Mouse (Mus musculus) cerebellum, adult 8-10 months (tissue): ENCODE results near the gene Slc25a5.

Experiments used
- DNase-seq: peaks from one replicate; pipeline ENCODE4 v3.0.0; 2022

Gene Slc25a5

DNA sequence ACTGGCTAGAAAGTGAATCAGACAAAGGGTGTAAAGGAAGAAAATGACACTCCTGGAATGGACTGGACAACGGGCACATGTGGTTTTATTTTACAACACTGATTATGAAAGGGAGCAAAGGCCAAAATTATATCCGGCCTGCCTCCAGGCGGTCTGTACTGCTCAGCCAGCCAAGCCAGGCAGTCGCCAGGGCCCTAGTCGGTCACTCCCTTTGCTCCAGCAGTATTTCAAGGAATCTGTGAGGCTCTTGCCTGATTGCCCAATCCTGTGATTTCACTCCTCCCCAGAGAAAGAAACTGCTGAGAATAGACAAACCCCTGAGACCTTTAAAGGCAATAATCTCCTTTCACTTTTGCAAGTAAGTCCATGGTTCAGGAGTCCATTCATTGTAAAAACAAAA lies 8.7 kb downstream of the Slc25a5 start:
- no peak for DNase-seq

DNA sequence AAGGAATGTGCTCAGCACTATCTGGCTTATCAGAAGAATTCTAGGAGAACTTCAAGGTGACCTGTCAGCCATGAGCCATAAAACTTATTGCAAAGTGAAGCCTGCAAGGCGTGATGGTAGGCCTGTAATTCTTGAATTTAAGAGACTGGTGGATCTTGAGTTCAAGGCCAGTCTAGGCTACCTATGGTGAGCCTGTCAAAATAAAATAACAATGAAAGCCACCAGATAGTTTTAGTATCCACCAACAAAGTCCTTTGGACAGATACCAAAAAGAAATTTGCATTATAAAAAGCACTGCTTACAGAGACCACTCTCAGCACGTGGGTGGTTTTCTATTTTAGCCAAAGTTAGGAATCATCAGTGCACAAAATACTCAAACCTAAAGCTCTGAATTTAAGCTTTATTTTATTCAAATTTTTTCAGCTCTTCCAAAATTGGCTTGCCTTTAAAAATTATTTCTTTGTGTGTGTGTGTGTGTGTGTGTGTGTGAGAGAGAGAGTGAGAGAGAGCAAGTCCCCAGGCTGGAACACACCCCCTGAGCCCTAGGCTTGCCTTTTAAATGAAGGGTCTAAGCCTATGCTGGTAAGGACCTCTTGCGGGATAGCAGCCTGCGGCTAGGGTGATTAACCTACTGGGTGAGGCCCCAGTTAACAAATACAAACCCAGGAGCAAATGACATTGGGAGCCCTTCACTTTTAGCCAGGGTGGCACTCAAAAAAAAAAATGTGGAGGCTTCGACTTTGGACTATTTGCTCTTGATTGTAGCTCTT lies 10.2 kb downstream of the Slc25a5 start:
- DNase-seq: no peak

DNA sequence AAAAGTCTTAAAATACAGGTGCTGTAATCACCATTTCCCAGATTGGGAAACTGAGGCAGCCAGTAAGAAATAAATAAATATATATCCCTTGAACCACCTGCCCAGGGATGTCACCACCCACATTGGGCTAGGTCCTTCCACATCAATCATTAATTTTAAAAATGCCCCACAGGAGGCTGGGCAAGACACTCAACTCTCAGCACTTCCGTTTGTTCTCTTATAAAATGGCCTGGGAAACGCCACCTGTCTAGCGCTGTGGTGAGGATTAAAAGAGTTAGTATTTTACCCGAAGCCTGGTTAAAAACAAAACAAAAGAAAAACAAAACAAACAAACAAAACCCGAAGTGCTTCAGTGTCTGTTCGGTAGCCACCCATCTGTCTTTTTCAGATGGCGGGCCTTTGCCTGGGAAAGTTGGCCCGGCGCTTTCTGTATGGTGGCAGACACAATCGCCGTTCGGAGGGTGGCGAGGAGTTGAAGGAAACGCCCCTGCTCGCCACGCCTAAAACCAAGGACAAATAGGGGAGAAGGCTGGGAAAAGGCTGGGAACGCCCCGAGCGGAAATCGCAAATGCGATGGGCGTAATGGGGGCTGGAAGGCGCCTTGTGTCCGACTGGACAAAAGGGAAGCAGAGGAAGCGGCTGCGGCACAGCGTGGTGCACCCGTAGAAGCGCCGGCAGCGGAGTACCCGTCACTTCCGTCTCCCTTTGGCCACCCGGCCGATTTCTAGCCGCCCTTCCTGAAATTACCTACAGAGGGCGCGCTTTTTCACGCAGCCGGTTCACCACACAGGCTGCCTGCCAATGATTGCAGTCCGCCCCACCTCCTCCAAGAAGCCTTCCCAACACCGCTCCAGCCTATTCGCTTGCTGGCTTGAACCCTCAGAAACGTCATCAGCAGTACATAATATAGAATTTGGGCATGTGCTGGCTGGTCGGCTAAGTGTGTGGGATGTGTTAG lies 12.2 kb downstream of the Slc25a5 start:
- peak; percentile 86 for DNase-seq

DNA sequence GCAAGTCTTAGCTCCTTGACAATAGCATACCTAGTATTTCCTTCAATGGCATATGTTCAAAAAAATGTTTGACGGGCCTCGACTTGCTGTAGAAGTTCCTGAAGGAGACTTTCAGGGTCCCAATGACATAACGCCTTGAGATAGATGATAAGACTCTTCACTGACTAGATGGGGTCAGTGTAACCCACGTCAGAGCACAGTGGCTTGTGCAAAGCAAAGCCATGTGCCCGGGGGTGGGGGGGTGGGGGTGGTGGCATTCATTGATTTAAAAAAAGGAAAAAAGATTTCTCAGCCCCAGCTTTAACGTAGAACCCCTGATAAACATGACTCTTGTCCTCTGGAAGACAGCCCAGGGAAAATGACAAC lies 12.8 kb downstream of the Slc25a5 start:
- DNase-seq: no peak

DNA sequence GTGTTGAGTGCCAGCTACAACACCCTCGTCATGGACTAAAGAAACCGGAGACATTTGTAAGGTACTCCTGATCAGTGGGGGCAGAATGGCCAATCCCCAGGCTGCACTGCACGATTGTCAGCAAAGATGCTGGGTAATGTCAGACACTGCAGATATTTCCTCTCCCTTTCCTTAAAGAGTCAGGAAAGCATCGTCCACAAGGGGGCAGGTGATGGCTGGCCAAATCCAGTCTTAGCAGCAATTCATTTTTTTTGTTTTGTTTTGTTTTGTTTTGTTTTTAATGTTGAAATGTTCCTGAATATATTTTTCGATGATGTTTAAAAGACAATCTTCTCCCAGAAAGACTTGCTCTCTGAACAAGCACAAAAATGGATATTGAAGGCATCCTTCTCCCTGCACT lies 15.9 kb downstream of the Slc25a5 start:
- no peak for DNase-seq

DNA sequence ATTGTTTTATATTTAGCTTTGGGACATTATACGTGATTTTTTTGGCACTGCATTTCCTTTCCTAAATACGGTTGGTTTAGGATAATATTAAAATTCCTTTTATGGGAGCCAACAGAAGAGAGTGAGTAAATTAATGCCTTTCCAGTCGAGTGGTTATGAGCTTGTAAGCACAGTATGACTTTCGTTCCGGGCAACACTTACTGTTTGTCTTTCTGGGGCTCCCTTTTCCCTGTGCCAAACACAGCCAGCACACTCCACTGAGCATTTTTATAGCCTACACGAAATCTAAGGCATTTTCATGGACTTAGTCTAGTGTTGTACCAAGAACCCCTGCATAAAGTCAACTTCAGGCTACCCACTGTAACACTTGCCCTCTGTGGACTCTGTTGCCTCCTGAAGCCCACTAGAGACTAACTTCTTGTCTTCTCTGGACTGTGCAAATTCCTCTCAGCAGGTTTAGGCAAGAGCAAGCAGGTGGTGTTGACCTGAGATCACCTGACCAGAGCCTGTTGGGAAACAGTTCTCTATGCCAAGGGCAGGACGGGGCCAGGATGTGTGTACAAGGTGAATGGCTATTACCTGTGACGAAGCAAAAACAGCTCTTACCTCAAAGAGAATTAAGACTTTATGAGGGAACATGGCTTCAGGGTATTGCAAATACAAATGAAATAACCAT lies 18.8 kb downstream of the Slc25a5 start:
- DNase-seq: no peak

DNA sequence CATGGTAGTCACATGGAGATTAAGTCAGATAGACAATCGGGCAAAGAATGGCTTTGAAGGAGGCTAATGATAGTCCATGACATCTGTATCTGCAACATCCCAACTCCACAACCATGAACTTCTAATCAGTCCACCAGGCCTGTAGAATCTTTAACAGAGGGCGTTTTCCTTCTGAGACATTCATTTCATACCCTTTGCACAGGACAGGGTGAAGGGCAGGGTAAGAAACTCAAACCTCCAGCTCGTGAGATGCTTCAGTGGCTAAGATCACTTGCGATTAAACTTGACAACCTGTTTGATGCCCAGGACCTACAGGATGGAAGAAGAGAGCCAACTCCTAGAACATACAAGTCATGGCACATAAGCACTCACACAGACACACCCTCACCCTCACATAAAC lies 19.6 kb downstream of the Slc25a5 start:
- DNase-seq: no peak

DNA sequence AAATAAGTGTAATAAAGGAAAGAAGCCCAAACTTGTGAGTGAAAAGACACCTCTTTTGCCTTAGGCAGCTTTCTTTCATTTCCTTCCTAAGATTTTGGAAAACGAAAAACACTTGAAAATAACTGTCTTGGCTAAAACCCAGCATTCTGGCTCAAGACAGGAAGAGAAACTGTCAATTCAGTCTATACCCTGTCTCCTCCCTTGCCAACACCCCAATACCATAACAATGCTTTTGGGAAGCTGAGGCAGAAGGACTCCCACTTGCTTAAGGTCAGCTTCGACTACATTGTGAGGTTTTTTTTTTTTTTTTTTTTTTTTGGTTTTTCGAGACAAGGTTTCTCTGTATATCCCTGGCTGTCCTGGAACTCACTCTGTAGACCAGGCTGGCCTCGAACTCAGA lies 20.0 kb downstream of the Slc25a5 start:
- DNase-seq: no peak

DNA sequence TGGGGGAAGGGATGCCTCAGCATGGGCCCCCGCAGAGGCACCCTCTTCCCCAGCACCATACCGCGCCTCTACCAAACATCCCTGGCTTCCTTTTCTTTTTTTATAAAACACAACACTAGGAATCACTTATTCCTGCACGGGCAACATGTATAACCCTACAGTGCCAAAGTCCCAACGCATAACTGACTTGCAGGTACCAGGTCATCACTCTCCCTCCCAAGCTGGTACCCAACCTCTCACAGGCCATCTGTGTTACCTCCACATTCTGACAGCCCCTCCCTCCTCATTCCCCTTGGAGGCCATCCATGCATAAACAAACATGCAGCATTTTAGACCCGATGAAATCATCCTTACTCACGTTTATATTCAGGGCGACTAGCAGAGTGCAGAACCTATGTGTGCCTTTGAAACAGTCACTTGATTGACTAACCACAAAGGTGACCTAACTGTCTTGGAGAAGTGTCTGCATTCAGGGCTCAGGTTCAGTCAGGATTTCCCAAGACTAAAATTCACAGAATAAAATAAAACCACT lies 21.0 kb downstream of the Slc25a5 start:
- no peak for DNase-seq

DNA sequence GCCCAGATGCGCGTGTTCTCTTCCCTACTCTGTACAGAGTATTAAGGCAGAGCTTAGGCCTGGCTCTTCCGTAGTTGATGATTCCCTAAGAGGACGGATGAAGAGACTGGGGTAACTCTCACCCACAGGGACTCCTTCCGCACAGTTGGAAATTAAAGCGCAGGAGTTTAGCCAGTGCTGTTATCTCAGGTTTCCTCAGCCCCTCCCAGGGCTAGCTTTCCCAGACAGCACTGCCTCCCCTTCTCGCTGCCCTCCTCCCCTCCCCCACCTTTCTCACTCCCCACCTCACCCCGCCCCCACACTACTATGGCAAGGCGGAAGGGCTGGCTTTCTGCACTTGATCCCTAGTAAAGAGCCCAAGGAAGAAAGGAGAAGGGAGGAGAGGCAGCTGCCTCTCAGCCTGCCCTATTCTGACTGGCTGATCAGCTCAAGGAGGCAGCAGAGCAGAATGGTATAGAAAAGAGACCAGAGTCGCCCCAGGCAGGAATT lies 21.5 kb downstream of the Slc25a5 start:
- no peak for DNase-seq

DNA sequence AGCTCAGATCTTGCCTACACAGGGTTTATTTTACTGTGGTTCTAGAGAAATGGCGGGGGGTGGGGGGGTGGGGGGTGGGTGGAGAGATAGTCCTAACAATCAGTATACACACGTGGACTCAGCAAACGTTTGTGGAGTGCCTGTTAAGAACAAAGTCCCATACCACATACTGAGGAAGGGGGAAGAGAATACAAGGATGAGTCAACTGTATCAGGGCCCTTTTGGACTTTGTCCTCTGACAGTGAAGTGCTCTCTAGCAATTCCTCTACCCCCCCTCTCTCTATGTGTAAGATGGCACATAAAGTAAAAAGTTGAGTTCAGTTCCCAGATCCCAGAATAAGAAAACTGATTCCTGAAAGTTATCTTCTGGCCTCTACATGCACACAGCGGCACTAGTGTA lies 24.1 kb downstream of the Slc25a5 start:
- no peak for DNase-seq

DNA sequence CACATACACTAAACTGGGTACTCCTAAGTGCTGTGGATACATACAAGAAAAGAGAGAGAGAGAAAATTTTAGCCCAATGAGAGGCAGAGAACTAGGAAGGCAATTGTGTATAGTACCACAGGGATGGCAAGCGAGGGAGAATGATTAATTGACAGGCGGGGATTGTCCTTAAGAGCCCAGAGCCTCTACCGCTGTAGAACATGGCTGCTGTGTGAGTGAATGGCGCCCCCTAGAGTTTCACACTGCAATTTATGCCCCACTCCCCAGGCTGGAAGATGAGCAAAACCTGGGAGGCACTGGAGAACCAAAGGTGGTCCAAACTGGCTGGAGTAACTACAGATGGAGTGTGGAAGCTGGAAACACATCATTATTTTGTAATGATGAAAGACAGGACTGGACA lies 24.8 kb downstream of the Slc25a5 start:
- no peak for DNase-seq

DNA sequence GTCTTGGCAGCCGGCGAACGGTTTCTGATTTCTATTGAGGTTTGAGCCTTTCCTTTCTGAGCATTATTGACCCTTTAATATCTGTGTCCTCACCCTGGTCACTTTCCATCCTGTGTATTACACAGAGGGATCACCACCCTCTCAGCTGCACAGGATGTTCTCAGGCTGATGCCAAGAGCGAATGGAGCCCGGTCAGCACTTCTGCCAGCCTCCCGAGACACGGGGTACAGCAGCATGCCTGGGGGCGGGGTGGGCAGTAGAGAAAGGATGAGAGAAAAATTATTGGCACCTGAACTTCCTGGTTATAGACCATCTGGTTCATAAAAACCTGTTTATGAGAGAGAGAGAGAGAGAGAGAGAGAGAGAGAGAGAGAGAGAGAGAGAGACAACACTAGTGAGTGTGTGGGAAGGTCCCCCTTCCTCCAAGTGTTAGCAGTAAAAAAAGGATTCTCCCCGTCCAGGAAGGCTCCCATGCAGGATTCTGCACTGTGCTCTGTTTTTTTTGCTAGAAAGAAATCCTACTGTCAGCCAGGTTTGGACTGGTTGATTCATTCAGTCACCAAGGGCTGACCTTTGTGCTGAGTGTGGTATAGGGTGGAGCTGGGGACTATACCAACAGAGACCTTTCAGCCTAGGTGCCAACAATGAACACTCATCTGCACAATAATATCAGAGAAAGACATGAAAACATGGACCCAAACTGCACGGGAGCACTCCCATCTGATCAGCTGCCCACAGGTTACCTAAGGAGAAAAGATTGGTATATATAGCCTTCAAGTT lies 28.7 kb downstream of the Slc25a5 start:
- DNase-seq: no peak

DNA sequence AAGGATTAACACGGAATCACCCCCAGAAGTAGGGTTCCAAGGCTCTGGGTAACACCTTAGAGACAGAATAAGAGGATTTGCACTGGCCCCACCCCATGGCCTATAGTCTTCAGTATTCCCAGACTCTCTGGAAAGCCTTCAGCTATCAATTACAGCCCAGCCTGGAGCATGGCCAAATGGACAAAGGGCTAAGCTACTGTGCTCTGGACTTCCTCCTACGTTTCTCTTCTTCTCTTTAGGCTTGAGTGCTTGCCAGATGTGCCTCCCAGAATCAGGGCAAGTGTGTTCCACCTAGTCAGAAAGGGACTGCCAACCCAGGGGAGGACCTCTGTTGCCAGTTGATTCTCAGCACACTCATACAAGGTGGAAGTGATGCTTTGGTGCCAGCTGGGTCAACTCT lies 29.6 kb downstream of the Slc25a5 start:
- no peak for DNase-seq

DNA sequence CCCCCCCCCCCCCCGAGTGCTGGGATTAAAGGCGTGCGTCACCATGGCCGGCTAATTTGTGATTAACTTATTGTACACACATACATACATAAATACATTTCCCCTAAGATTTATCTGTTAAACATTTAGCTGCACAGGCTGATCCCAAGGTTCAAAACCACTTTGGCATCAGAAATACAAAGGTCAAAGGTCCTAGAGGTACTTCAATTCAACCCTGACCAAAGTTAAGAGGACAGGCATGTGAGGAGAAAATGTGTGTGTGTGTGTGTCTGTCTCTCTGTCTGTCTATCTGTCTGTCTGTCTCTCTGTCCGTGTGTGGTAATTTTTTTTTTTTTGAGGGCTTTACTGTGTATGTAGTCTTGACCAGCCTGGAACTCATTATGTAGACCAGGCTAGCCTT lies 31.4 kb downstream of the Slc25a5 start:
- no peak for DNase-seq

DNA sequence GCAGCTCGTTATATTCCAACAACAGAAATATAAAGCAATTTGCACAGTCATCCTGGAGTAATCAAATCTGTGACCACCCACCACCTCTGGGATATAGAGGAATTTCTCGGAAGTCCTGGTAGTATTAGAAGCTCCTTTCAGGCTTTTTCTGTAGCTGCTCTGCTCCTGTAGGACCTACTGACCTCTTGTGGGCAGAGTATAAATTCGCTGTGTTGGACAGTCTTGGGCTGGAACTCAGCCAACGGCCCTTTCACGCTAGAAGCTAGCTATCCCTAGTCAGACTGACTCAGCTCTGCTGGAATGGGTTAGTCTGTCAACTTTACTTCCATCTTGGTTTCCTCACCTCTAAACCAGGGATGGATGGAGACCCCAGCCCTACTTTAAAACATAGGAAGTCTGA lies 34.8 kb downstream of the Slc25a5 start:
- peak; percentile 14 for DNase-seq

DNA sequence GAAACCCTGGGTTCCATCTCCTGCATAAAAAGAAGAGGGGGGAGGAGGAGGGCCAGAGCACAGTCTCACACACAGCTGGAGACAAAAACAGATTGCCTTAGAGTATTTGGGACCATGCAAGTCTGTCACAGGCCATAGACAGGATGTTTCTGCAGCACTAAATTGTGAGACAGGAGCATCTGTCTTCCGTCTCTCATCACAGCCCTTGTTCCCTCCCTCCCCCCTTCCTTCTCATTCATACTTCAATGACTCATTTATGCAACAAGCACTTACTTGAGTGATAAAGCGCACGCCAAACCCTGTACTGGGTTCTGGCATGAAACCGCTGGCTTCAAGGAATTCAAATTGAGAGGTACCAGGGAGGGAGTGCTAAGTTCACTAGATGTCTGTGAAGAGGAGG lies 36.2 kb downstream of the Slc25a5 start:
- DNase-seq: no peak

DNA sequence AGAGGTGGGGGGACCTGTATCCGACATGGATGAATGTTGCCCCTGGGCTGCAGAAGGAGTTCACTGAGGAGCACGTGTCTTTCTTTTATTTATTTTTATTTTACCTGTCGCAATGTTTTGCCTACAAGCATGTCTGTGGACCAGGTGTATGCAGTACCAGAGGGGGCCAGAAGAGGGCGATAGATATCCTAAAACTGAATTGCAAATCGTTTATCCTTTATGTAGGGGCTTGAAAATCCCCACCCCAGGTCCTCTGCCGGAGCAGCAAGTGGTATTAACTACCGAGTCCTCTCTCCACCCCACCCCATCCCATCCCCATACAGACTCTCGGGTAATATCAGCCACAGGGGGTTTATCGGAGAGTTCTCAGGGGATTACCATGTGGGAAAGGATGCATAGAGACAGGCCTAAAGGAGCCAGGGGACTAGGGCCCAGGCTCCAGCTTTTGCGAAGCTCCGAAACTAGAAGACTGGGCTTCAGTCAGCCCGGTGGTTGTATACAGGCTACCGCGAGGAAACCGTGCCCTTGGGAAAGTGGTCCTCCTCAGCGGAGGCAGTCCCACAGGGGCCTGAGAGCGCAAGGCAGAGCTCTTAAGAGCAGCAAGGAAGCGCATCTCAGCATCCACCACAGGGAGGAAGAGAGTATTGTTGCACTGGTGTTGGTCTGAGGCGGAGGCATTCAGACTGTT lies 38.1 kb downstream of the Slc25a5 start:
- DNase-seq: peak; percentile 71

DNA sequence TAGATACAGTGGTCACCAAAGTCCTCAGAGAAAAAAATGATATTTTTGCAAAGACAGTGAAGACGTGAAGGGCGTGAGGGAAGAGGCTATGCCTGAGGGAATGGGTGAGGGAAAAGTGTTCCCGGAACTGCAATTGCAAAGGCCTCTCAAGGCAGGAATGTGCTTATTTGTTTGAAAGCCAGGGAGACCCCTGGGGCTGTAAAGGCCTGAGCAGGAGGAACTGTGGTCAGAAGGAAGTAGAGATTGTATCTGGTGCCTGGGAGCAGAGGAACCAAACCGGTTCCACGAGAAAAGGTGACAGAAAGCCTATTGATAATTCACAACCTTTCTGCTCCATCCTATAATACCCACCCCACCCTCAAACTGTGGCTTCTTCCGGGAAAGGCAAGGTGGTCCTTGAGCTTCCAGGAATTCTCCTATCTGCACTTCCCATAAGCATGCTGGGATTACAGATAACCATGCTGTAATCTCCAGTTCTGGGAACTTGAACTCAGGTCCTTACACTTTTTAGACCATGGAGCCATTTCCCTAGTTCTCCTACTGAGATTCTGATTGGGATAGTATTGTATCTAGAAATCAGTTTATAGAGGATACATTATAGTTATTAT lies 41.7 kb downstream of the Slc25a5 start:
- DNase-seq: no peak

DNA sequence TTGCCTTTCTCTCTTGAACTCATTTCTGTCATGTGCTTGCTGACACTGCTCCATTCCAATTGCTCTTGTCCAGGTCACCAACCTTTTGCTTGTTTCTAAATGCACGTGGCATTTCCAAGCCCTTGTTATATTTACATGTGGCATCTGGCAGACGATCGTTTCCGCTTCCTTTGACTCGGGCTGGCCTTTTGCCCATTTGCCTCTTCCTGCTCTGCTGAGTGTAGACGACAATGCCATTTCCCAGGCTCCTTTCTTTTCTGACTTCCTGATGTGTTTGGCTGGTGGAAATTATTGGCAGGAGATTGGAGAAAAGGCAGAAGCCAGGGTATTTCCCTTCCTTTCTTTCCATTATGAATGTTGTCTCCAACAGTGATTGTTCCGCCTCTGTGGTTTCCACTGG lies 43.9 kb downstream of the Slc25a5 start:
- no peak for DNase-seq

DNA sequence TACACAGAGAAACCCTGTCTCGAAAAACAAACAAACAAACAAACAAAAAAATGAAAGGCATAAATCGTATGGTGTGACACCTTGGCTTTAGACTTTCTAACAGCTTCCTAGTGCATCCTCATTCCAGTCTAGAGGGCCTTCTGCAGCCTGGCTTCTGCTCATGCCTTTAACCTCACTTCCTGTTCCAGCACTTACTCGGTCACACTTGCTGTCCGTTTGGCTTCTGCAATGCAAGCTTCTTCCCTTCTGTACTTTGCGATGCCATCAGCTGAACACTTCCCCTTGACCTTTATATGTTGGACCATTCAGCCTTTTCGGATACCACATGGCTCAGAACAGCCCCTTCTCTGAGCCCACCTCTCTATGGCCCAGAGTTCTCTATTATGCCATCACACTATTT lies 46.2 kb downstream of the Slc25a5 start:
- no peak for DNase-seq
